Mouse (Mus musculus) liver, embryonic 12.5 days (tissue): ENCODE measurements around the gene Tll2. TPM values are rescaled to one million over a fixed set of nuclear protein-coding genes. Genes with fewer than 3 reads are reported as not detected.

ENCODE experiments used
- ATAC-seq: fragments of 200-750 bp; cut with Nextera tagmentation; 2 replicates; pipeline ENCODE4 v1.8.0; 2017; ENCODE audit warnings: moderate number of reproducible peaks, mild to moderate bottlenecking, moderate library complexity
- H3K27ac ChIP-seq: fragments of 300-500 bp; sonication (generic); 2 replicates; pipeline ENCODE4 v1.5.1; 2016; ENCODE audit warnings: mild to moderate bottlenecking
- H3K27me3 ChIP-seq: fragments of 300-500 bp; sonication (generic); replicated peaks from 2 replicates; pipeline ENCODE4 v1.6.1; 2016; ENCODE audit warnings: mild to moderate bottlenecking, moderate library complexity
- H3K36me3 ChIP-seq: fragments of 300-500 bp; sonication (generic); 2 replicates; pipeline ENCODE4 v1.6.1; 2016; ENCODE audit warnings: mild to moderate bottlenecking, moderate library complexity
- H3K4me1 ChIP-seq: fragments of 300-500 bp; sonication (generic); 2 replicates; pipeline ENCODE4 v1.6.1; 2016
- H3K4me2 ChIP-seq: fragments of 300-500 bp; sonication (generic); 2 replicates; pipeline ENCODE4 v1.6.1; 2016; ENCODE audit warnings: mild to moderate bottlenecking, moderate library complexity
- H3K4me3 ChIP-seq: fragments of 300-500 bp; sonication (generic); 2 replicates; pipeline ENCODE4 v1.5.1; 2016; ENCODE audit warnings: mild to moderate bottlenecking, moderate library complexity
- H3K9ac ChIP-seq: fragments of 300-500 bp; sonication (generic); 2 replicates; pipeline ENCODE4 v1.6.1; 2016; ENCODE audit warnings: mild to moderate bottlenecking, moderate library complexity
- H3K9me3 ChIP-seq: fragments of 300-500 bp; sonication (generic); replicated peaks from 2 replicates; pipeline ENCODE4 v1.6.1; 2016; ENCODE audit warnings: mild to moderate bottlenecking, moderate library complexity
- WGBS: fragments of 180-500 bp; shearing (Covaris S2); methylation state at CpG from one replicate; pipeline ENCODE4 v1.1.7; 2016; ENCODE audit not compliant: insufficient replicate concordance; 5-methylcytosine and 5-hydroxymethylcytosine counted together
- polyA plus RNA-seq: library from polyadenylated mRNA; unstranded; fragments of >200 nt; fragmentation: Nextera tagmentation; extraction: Ambion mirVana; gene quantifications from 2 replicates; pipeline ENCODE4 v1.2.1, GENCODE M21; 2016

Tll2 gene
- polyA plus RNA-seq, 1 experiment from 2014 or later = not detected

- Histone ChIP-seq H3K27ac (no peak overlapping the region), H3K9ac (no peak overlapping the region), H3K27me3 (peaks cover 6% of the 10 kb centered on the region; the same call in 1 of the 2 replicates), H3K36me3 (no peaks in the 10 kb centered on the region), H3K4me1 (no peaks in the 10 kb centered on the region), H3K9me3 (no peaks in the 10 kb centered on the region), H3K4me3 (no peak overlapping the region), H3K4me2 (no peak overlapping the region)
- ATAC-seq = no peak
- 75% methylated on average over 12 of the region's 12 CpGs for WGBS
Observed at GRCm38 (mm10) chr19:41197606-41198005, 9.0 kb downstream of the Tll2 start.

- 71% methylated on average over 1 of the region's 1 CpGs for WGBS
- ATAC-seq = no peak
- Histone ChIP-seq H3K4me3 (no peak overlapping the region), H3K4me1 (no peaks in the 10 kb centered on the region), H3K36me3 (no peaks in the 10 kb centered on the region), H3K9me3 (no peaks in the 10 kb centered on the region), H3K27ac (no peak overlapping the region), H3K4me2 (no peak overlapping the region), H3K9ac (no peak overlapping the region), H3K27me3 (no peaks in the 10 kb centered on the region)
Observed at GRCm38 (mm10) chr19:41193379-41193778, 13.3 kb downstream of the Tll2 start.

- H3K4me2 ChIP-seq = no peak overlapping the region
- no peaks in the 10 kb centered on the region for H3K4me1 ChIP-seq
- H3K9ac ChIP-seq = no peak overlapping the region
- 80% methylated on average over 4 of the region's 4 CpGs for WGBS
- H3K9me3 ChIP-seq = no peaks in the 10 kb centered on the region
- H3K27ac ChIP-seq = no peak overlapping the region
- H3K27me3 ChIP-seq = no peaks in the 10 kb centered on the region
- H3K36me3 ChIP-seq = no peaks in the 10 kb centered on the region
- no peak for ATAC-seq
- H3K4me3 ChIP-seq = no peak overlapping the region
Observed at GRCm38 (mm10) chr19:41192953-41193352, 13.7 kb downstream of the Tll2 start.

- Histone ChIP-seq H3K4me3 (no peak overlapping the region), H3K27me3 (no peaks in the 10 kb centered on the region), H3K9ac (no peak overlapping the region), H3K4me2 (no peak overlapping the region), H3K27ac (no peak overlapping the region), H3K9me3 (no peaks in the 10 kb centered on the region), H3K36me3 (no peaks in the 10 kb centered on the region), H3K4me1 (no peaks in the 10 kb centered on the region)
- WGBS = 66% methylated on average over 9 of the region's 9 CpGs
- ATAC-seq = no peak
Observed at GRCm38 (mm10) chr19:41191724-41192123, 14.9 kb downstream of the Tll2 start.

- Histone ChIP-seq H3K4me3 (no peak overlapping the region), H3K36me3 (no peaks in the 10 kb centered on the region), H3K4me1 (no peaks in the 10 kb centered on the region), H3K9ac (no peak overlapping the region), H3K27ac (no peak overlapping the region), H3K27me3 (no peaks in the 10 kb centered on the region), H3K9me3 (no peaks in the 10 kb centered on the region), H3K4me2 (no peak overlapping the region)
- ATAC-seq = no peak
- 62% methylated on average over 6 of the region's 6 CpGs for WGBS
Observed at GRCm38 (mm10) chr19:41190876-41191434, 15.7 kb downstream of the Tll2 start.

GRCm38 (mm10) chr19:41177331-41177730 is 29.3 kb downstream of the Tll2 start:
- H3K9me3 ChIP-seq = no peaks in the 10 kb centered on the region
- WGBS = 28% methylated on average over 6 of the region's 6 CpGs
- no peak overlapping the region for H3K4me3 ChIP-seq
- no peak for ATAC-seq
- H3K27ac ChIP-seq = no peak overlapping the region
- H3K27me3 ChIP-seq = no peaks in the 10 kb centered on the region
- no peak overlapping the region for H3K9ac ChIP-seq
- H3K4me1 ChIP-seq = no peaks in the 10 kb centered on the region
- H3K4me2 ChIP-seq = no peak overlapping the region
- H3K36me3 ChIP-seq = no peaks in the 10 kb centered on the region

- Histone ChIP-seq H3K4me2 (no peak overlapping the region), H3K4me3 (no peak overlapping the region), H3K9me3 (no peaks in the 10 kb centered on the region), H3K9ac (no peak overlapping the region), H3K4me1 (no peaks in the 10 kb centered on the region), H3K36me3 (no peaks in the 10 kb centered on the region), H3K27ac (no peak overlapping the region), H3K27me3 (no peaks in the 10 kb centered on the region)
- ATAC-seq = no peak
- WGBS = 48% methylated on average over 2 of the region's 2 CpGs
Observed at GRCm38 (mm10) chr19:41176881-41177280, 29.8 kb downstream of the Tll2 start.

- no peaks in the 10 kb centered on the region for H3K4me1 ChIP-seq
- H3K4me3 ChIP-seq = no peak overlapping the region
Observed at GRCm38 (mm10) chr19:41165914-41166235, 40.8 kb downstream of the Tll2 start.

GRCm38 (mm10) chr19:41165144-41165913 is 41.3 kb downstream of the Tll2 start:
- no peak overlapping the region for H3K9ac ChIP-seq
- H3K9me3 ChIP-seq = no peaks in the 10 kb centered on the region
- no peak overlapping the region for H3K4me3 ChIP-seq
- no peak for ATAC-seq
- no peak overlapping the region for H3K27ac ChIP-seq
- no peaks in the 10 kb centered on the region for H3K36me3 ChIP-seq
- H3K27me3 ChIP-seq = no peaks in the 10 kb centered on the region
- no peaks in the 10 kb centered on the region for H3K4me1 ChIP-seq
- H3K4me2 ChIP-seq = no peak overlapping the region
- 65% methylated on average over 14 of the region's 14 CpGs for WGBS

More at GRCm38 (mm10) chr19:41165914-41166235, 40.8 kb downstream of the Tll2 start:
- H3K9me3 ChIP-seq = no peaks in the 10 kb centered on the region
- ATAC-seq = no peak
- H3K27ac ChIP-seq = no peak overlapping the region
- H3K36me3 ChIP-seq = no peaks in the 10 kb centered on the region
- no peaks in the 10 kb centered on the region for H3K27me3 ChIP-seq
- H3K9ac ChIP-seq = no peak overlapping the region
- WGBS = 77% methylated on average over 5 of the region's 5 CpGs
- H3K4me2 ChIP-seq = no peak overlapping the region

GRCm38 (mm10) chr19:41164447-41165095 is 42.1 kb downstream of the Tll2 start:
- Histone ChIP-seq H3K9me3 (no peaks in the 10 kb centered on the region), H3K4me1 (no peaks in the 10 kb centered on the region), H3K4me2 (no peak overlapping the region), H3K4me3 (no peak overlapping the region), H3K27me3 (no peaks in the 10 kb centered on the region), H3K9ac (no peak overlapping the region), H3K36me3 (no peaks in the 10 kb centered on the region), H3K27ac (no peak overlapping the region)
- 70% methylated on average over 10 of the region's 10 CpGs for WGBS
- no peak for ATAC-seq

GRCm38 (mm10) chr19:41160388-41160787 is 46.2 kb downstream of the Tll2 start:
- Histone ChIP-seq H3K4me2 (no peak overlapping the region), H3K4me1 (no peaks in the 10 kb centered on the region), H3K9ac (no peak overlapping the region), H3K36me3 (no peaks in the 10 kb centered on the region), H3K9me3 (no peaks in the 10 kb centered on the region), H3K4me3 (no peak overlapping the region), H3K27me3 (no peaks in the 10 kb centered on the region), H3K27ac (no peak overlapping the region)
- ATAC-seq = no peak
- 55% methylated on average over 14 of the region's 14 CpGs for WGBS

- no peak overlapping the region for H3K4me3 ChIP-seq
- no peaks in the 10 kb centered on the region for H3K36me3 ChIP-seq
- 64% methylated on average over 7 of the region's 7 CpGs for WGBS
- no peak for ATAC-seq
- H3K4me2 ChIP-seq = no peak overlapping the region
- no peak overlapping the region for H3K9ac ChIP-seq
- no peaks in the 10 kb centered on the region for H3K9me3 ChIP-seq
- no peaks in the 10 kb centered on the region for H3K4me1 ChIP-seq
- H3K27ac ChIP-seq = no peak overlapping the region
- no peaks in the 10 kb centered on the region for H3K27me3 ChIP-seq
Observed at GRCm38 (mm10) chr19:41154681-41155080, 52.0 kb downstream of the Tll2 start.
